Mouse (Mus musculus) intestine, postnatal 0 days (tissue): ENCODE measurements around the gene Plekhm3. TPM values are rescaled to one million over a fixed set of nuclear protein-coding genes. Genes with fewer than 3 reads are reported as not detected.

Experiments used
- ATAC-seq: fragments of 200-750 bp; cut with Nextera tagmentation; 2 replicates; pipeline ENCODE4 v1.8.0; 2017; ENCODE audit warnings: mild to moderate bottlenecking, moderate TSS enrichment, moderate library complexity
- H3K27ac ChIP-seq: fragments of 300-500 bp; sonication (generic); 2 replicates; pipeline ENCODE4 v1.5.1; 2014; ENCODE audit warnings: mild to moderate bottlenecking, low read depth, low read length, moderate library complexity
- H3K27me3 ChIP-seq: fragments of 300-500 bp; sonication (generic); replicated peaks from 2 replicates; pipeline ENCODE4 v1.6.1; 2014; ENCODE audit warnings: low read length, mixed read lengths; ENCODE audit not compliant: control insufficient read depth, insufficient read depth
- H3K36me3 ChIP-seq: fragments of 300-500 bp; sonication (generic); 2 replicates; pipeline ENCODE4 v1.6.1; 2014; ENCODE audit warnings: mild to moderate bottlenecking, moderate library complexity; ENCODE audit not compliant: control insufficient read depth, insufficient read depth
- H3K4me1 ChIP-seq: fragments of 300-500 bp; sonication (generic); replicated peaks from 2 replicates; pipeline ENCODE4 v1.6.1; 2014; ENCODE audit warnings: antibody characterized with exemption, low read length, mixed read lengths; ENCODE audit not compliant: control insufficient read depth, insufficient read depth
- H3K4me2 ChIP-seq: fragments of 300-500 bp; sonication (generic); replicated peaks from 2 replicates; pipeline ENCODE4 v1.6.1; 2014; ENCODE audit warnings: low read depth, mild to moderate bottlenecking, moderate library complexity
- H3K4me3 ChIP-seq: fragments of 300-500 bp; sonication (generic); 2 replicates; pipeline ENCODE4 v1.5.1; 2014; ENCODE audit warnings: low read depth, low read length
- H3K9ac ChIP-seq: fragments of 300-500 bp; sonication (generic); 2 replicates; pipeline ENCODE4 v1.6.1; 2014; ENCODE audit warnings: mild to moderate bottlenecking, low read depth, low read length
- H3K9me3 ChIP-seq: fragments of 300-500 bp; sonication (generic); 2 replicates; pipeline ENCODE4 v1.6.1; 2016; ENCODE audit warnings: mixed run types; ENCODE audit not compliant: control insufficient read depth
- CTCF ChIP-seq: sonication (generic); IDR thresholded peaks from 2 replicates; pipeline ENCODE4 v1.5.1; 2016; ENCODE audit warnings: low read depth, mild to moderate bottlenecking, control low read depth, antibody characterized with exemption, moderate library complexity
- WGBS: fragments of 180-500 bp; shearing (Covaris S2); extraction: QIAGEN DNeasy Blood & Tissue Kit; methylation state at CpG from one replicate; pipeline ENCODE4 v1.1.7; 2014; 5-methylcytosine and 5-hydroxymethylcytosine counted together
- polyA plus RNA-seq: library from polyadenylated mRNA; unstranded; fragments of >200 nt; fragmentation: Nextera tagmentation; extraction: Ambion mirVana; gene quantifications from 2 replicates; pipeline ENCODE4 v1.2.1, GENCODE M21; 2015

Gene Plekhm3
- polyA plus RNA-seq, 1 experiment from 2014 or later: 1.5 TPM

DNA sequence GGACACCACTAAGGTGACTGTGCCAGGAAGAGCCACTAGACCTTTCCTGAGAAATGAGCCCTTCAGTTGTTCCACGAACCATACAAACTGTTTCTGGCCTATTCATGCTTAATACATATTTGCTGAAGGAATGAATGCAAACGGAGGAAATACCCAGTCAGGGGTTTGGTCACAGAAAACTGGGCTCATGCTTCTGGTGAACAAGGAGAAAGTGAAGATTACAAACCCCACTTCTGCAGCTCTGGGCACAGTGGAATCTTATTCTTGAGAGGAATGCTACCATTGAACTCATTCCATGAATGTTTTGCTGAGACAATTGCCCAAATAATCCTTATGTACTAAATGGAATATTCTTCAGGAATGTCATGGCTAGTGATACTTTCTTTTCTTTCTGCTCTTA is 106.3 kb downstream of the Plekhm3 start:
- H3K4me2 ChIP-seq: no peak overlapping the region
- H3K9me3 ChIP-seq: no peaks in the 10 kb centered on the region
- ATAC-seq: no peak
- no peak overlapping the region for H3K27ac ChIP-seq
- no peak overlapping the region for H3K9ac ChIP-seq
- 77% methylated on average over 2 of the region's 2 CpGs for WGBS
- no peaks in the 10 kb centered on the region for H3K36me3 ChIP-seq
- no peak for TF ChIP-seq CTCF
- no peak overlapping the region for H3K4me3 ChIP-seq
- 0 out of 2 replicates have a peak, but pooled peaks cover 4% of the 10 kb centered on the region for H3K4me1 ChIP-seq
- H3K27me3 ChIP-seq: no peaks in the 10 kb centered on the region

DNA sequence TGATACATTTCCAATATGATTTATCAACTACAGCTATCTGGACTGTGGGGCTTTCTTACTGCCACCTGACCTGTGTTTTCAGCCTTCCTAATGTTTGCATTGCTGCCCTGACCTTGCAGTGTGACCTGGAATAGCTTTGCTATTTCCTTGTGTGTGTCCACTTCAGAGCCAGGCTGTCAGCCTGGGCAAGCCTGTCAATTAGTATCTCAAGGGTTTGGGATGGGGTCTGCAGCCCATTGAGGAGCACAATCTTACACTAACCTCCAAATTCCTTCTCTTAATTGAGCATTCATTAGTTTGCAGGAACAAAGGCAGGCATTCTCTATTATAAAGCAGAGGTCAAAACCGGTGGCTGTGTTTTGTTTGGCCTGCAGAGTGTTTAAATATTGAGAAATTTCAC is 107.6 kb downstream of the Plekhm3 start:
- H3K27me3 ChIP-seq: no peaks in the 10 kb centered on the region
- WGBS: 32% methylated on average over 1 of the region's 1 CpGs
- no peak overlapping the region for H3K4me2 ChIP-seq
- no peaks in the 10 kb centered on the region for H3K9me3 ChIP-seq
- TF ChIP-seq CTCF: no peak
- no peak for ATAC-seq
- no peak overlapping the region for H3K27ac ChIP-seq
- no peaks in the 10 kb centered on the region for H3K36me3 ChIP-seq
- H3K4me3 ChIP-seq: no peak overlapping the region
- 0 out of 2 replicates have a peak, but pooled peaks cover 4% of the 10 kb centered on the region for H3K4me1 ChIP-seq
- no peak overlapping the region for H3K9ac ChIP-seq

GRCm38 (mm10) chr1:64848081-64848480 is 108.5 kb downstream of the Plekhm3 start:
- H3K4me1 ChIP-seq: 0 out of 2 replicates have a peak, but pooled peaks cover 4% of the 10 kb centered on the region
- H3K9me3 ChIP-seq: no peaks in the 10 kb centered on the region
- TF ChIP-seq CTCF: no peak
- no peaks in the 10 kb centered on the region for H3K27me3 ChIP-seq
- no peak for ATAC-seq
- 81% methylated on average over 7 of the region's 7 CpGs for WGBS
- H3K36me3 ChIP-seq: no peaks in the 10 kb centered on the region
- H3K4me3 ChIP-seq: no peak overlapping the region
- no peak overlapping the region for H3K4me2 ChIP-seq
- no peak overlapping the region for H3K27ac ChIP-seq
- H3K9ac ChIP-seq: no peak overlapping the region

DNA sequence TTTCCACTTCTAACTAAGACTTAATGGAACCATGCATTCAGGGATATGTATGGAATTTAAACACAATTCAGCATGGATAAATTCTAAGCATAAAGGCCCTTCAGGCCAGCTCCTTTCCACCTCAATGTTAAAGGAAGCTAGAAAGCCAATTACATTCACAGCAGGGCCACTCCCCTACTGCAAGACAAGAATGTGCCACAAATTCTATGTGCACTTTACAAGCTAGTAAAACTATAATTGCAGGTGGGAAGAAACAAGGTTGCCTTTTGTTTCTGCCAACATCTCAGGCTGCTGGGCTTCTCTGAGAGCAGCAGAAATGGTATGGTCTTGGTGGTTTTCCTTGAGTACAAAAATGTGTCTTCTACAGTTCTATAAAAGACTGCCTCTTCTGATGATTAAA is 109.1 kb downstream of the Plekhm3 start:
- H3K9ac ChIP-seq: no peak overlapping the region
- TF ChIP-seq CTCF: no peak
- no peak overlapping the region for H3K4me2 ChIP-seq
- H3K4me3 ChIP-seq: no peak overlapping the region
- H3K4me1 ChIP-seq: 0 out of 2 replicates have a peak, but pooled peaks cover 4% of the 10 kb centered on the region
- H3K27me3 ChIP-seq: no peaks in the 10 kb centered on the region
- ATAC-seq: no peak
- no peak overlapping the region for H3K27ac ChIP-seq
- no peaks in the 10 kb centered on the region for H3K9me3 ChIP-seq
- no peaks in the 10 kb centered on the region for H3K36me3 ChIP-seq

DNA sequence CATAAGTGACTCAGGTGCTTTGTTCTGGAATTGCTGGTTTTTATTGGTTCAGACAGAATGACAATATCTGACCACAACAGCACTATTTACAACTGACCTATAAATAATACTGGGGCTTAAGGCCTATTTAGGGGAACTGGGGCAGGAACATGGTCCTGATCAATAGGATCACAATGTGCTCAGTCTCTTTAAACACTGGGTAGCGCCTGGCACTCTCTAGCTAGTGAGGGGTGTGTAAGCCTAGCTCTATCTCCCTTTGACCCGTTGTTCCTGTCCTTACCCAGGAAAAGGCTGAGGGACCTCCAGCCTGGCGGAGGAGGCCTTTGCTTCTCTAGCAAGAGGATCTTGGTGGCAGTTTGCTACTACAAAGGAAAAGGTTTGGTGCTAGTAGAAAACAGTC is 111.6 kb downstream of the Plekhm3 start:
- Histone ChIP-seq H3K4me2 (no peak overlapping the region), H3K36me3 (no peaks in the 10 kb centered on the region), H3K27ac (no peak overlapping the region), H3K27me3 (no peaks in the 10 kb centered on the region), H3K4me1 (peaks cover 4% of the 10 kb centered on the region; the same call in 1 of the 2 replicates), H3K9ac (no peak overlapping the region), H3K9me3 (no peaks in the 10 kb centered on the region), H3K4me3 (no peak overlapping the region)
- 75% methylated on average over 3 of the region's 3 CpGs for WGBS
- no peak for ATAC-seq
- TF ChIP-seq CTCF: no peak

- Histone ChIP-seq H3K4me2 (no peak overlapping the region), H3K4me3 (no peak overlapping the region), H3K9me3 (no peaks in the 10 kb centered on the region), H3K27me3 (no peaks in the 10 kb centered on the region), H3K36me3 (no peaks in the 10 kb centered on the region), H3K4me1 (peaks cover 3% of the 10 kb centered on the region; the same call in 1 of the 2 replicates), H3K9ac (no peak overlapping the region), H3K27ac (no peak overlapping the region)
- TF ChIP-seq CTCF: no peak
- no peak for ATAC-seq
- 72% methylated on average over 3 of the region's 3 CpGs for WGBS
Measured at GRCm38 (mm10) chr1:64843900-64844616, 112.6 kb downstream of the Plekhm3 start.
